7 mouse cellular contexts compared by ENCODE assay signal in genomic region chr12:73563122-73563521, GRCm38 (mm10). TPM values are rescaled to one million over a fixed set of nuclear protein-coding genes. Genes with fewer than 3 reads are reported as not detected.
"Had no signal": no experiment of that assay in that cellular context is flagged by ENCODE, and none has a peak within 500 bp of the region (broad histone marks: within the 10 kb centered on the region; RNA-seq: fewer than 3 reads in every experiment).

No protein-coding gene starts in this region.

RNA-seq across cellular contexts. Expression of gene Tmem30b, which starts 16.9 kb away (rescaled TPM):
- total RNA-seq: left cerebral cortex, postnatal 25 days; megakaryocyte progenitor cell, adult 5-6 weeks; megakaryocyte, adult 5-6 weeks; megakaryocyte-erythroid progenitor cell, adult 5-6 weeks; monocyte, adult 5-6 weeks had no signal
- polyA plus RNA-seq: macrophage, myocyte had no signal
